Mouse (Mus musculus): Measurements from ENCODE around the gene Thoc2. TPM values are rescaled to one million over a fixed set of nuclear protein-coding genes. Genes with fewer than 3 reads are reported as not detected.

The Thoc2 gene
- polyA plus RNA-seq, 1 experiment: 5.0 TPM

DNA sequence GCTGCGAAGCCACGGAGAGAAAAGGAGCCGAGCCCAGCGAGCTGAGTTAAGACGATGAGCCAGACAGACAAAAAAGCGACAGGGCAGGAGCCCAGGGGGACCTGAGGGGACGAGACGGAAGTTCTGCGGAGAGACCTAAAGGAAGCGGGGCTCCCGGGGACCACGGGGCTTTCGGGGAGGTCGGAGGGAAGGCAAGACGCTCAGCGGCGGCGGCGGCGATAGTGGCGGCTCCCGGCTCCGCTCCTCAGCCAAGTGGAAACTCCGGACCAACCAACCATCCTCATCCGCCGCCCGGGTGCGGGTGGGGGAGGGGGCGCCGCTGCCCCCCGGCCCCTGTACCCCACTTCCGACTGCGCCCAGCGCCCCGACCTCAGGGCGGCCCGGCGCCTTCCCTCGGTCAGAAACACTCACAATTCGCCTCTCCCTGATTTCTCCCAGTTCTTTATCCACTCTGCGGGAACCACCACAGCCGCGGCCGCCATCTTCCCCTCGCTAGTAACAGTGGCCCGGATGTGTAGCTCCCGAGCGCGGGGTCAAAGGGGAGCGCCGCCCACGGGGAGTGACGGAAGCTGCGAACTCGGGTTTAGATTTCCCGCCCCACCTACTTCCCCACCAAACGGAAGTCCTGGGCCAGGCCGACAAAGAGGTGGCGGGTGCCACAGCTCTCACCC is 8.9 kb downstream of the Thoc2 start:
- peak overlapping the region; percentile 78 for H3K27ac ChIP-seq (ENCODE audit: control insufficient read depth, insufficient read depth, low read depth, low read length)
- peak overlapping the region; percentile 87 for H3K4me3 ChIP-seq (ENCODE audit: control insufficient read depth, low read depth, low read length)
- H3K27me3 ChIP-seq (ENCODE audit: control insufficient read depth, insufficient read depth, low read length): no peaks in the 10 kb centered on the region
- no peaks in the 10 kb centered on the region for H3K36me3 ChIP-seq (ENCODE audit: control insufficient read depth, insufficient read depth, low read length)
- TF ChIP-seq POLR2A (IDR thresholded peaks at IDR 0.05; ENCODE audit: control insufficient read depth, low read depth, low read length) (peak; percentile 68), CTCF (IDR thresholded peaks at IDR 0.05; ENCODE audit: control insufficient read depth, insufficient read depth, insufficient replicate concordance, low read depth, low read length) (no peak)
- H3K4me1 ChIP-seq (ENCODE audit: control insufficient read depth, insufficient read depth, low read length): no peaks in the 10 kb centered on the region; the same call in 1 of the 2 replicates

DNA sequence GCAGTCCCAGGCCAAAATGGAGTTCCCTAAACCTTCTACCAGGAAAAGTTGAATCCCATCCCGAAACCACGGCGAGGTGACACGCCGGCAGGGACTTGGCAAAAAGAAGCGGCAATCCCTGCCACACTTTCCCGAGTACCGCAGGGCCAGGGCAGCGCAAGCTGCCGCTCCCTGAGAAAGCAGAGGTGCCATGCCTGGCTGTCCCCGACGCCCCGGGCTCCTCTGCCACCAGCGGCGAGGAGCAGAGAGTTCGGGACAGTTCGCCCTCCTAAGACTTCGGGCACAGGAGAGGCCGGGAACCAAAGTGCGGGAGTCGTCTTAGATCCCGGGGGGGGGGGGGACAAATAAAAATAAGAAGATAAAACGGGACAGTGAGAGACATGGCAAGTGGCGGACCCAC is 9.5 kb downstream of the Thoc2 start:
- Histone ChIP-seq H3K36me3 (ENCODE audit: control insufficient read depth, insufficient read depth, low read length) (no peaks in the 10 kb centered on the region), H3K27me3 (ENCODE audit: control insufficient read depth, insufficient read depth, low read length) (no peaks in the 10 kb centered on the region), H3K27ac (ENCODE audit: control insufficient read depth, insufficient read depth, low read depth, low read length) (peak overlapping the region; percentile 73), H3K4me3 (ENCODE audit: control insufficient read depth, low read depth, low read length) (peak overlapping the region; percentile 87), H3K4me1 (ENCODE audit: control insufficient read depth, insufficient read depth, low read length) (no peaks in the 10 kb centered on the region; the same call in 1 of the 2 replicates)
- TF ChIP-seq CTCF (IDR thresholded peaks at IDR 0.05; ENCODE audit: control insufficient read depth, insufficient read depth, insufficient replicate concordance, low read depth, low read length): no peak

DNA sequence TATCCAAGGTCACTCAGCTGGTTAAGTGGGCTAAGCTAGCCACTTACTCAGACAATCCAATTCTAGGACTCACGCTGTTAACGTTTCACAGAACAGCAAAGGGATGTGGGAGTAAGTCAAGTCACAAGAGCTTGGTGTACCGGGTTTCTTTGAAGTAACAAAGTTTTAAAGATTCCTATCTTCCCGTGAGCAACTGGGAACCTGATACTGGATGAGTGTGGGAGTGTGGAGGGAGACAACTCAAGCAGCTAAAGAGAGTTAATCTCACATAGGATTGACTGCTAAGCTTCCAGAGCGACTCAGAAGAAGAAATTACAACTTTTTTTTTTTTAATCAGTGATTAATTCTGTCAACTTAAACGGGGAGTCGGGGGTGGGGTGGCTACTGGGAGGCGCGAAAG is 10.0 kb downstream of the Thoc2 start:
- Histone ChIP-seq H3K36me3 (ENCODE audit: control insufficient read depth, insufficient read depth, low read length) (no peaks in the 10 kb centered on the region), H3K4me3 (ENCODE audit: control insufficient read depth, low read depth, low read length) (peak overlapping the region; percentile 87), H3K27ac (ENCODE audit: control insufficient read depth, insufficient read depth, low read depth, low read length) (peak overlapping the region; percentile 73), H3K27me3 (ENCODE audit: control insufficient read depth, insufficient read depth, low read length) (no peaks in the 10 kb centered on the region), H3K4me1 (ENCODE audit: control insufficient read depth, insufficient read depth, low read length) (no peaks in the 10 kb centered on the region; the same call in 1 of the 2 replicates)
- TF ChIP-seq POLR2A (IDR thresholded peaks at IDR 0.05; ENCODE audit: control insufficient read depth, low read depth, low read length) (no peak), CTCF (IDR thresholded peaks at IDR 0.05; ENCODE audit: control insufficient read depth, insufficient read depth, insufficient replicate concordance, low read depth, low read length) (no peak)

- Histone ChIP-seq H3K36me3 (ENCODE audit: control insufficient read depth, insufficient read depth, low read length) (no peaks in the 10 kb centered on the region), H3K4me3 (ENCODE audit: control insufficient read depth, low read depth, low read length) (no peak overlapping the region), H3K27ac (ENCODE audit: control insufficient read depth, insufficient read depth, low read depth, low read length) (no peak overlapping the region), H3K27me3 (ENCODE audit: control insufficient read depth, insufficient read depth, low read length) (no peaks in the 10 kb centered on the region), H3K4me1 (ENCODE audit: control insufficient read depth, insufficient read depth, low read length) (no peaks in the 10 kb centered on the region)
- TF ChIP-seq CTCF (IDR thresholded peaks at IDR 0.05; ENCODE audit: control insufficient read depth, insufficient read depth, insufficient replicate concordance, low read depth, low read length) (no peak), POLR2A (IDR thresholded peaks at IDR 0.05; ENCODE audit: control insufficient read depth, low read depth, low read length) (no peak)
Measured at GRCm38 (mm10) chrX:41884759-41885505, 35.5 kb downstream of the Thoc2 start.

GRCm38 (mm10) chrX:41876581-41876980 is 43.9 kb downstream of the Thoc2 start:
- Histone ChIP-seq H3K4me3 (ENCODE audit: control insufficient read depth, low read depth, low read length) (no peak overlapping the region), H3K27ac (ENCODE audit: control insufficient read depth, insufficient read depth, low read depth, low read length) (no peak overlapping the region)
- TF ChIP-seq POLR2A (IDR thresholded peaks at IDR 0.05; ENCODE audit: control insufficient read depth, low read depth, low read length): no peak
- TF ChIP-seq CTCF (IDR thresholded peaks at IDR 0.05; ENCODE audit: control insufficient read depth, insufficient read depth, insufficient replicate concordance, low read depth, low read length): no peak

DNA sequence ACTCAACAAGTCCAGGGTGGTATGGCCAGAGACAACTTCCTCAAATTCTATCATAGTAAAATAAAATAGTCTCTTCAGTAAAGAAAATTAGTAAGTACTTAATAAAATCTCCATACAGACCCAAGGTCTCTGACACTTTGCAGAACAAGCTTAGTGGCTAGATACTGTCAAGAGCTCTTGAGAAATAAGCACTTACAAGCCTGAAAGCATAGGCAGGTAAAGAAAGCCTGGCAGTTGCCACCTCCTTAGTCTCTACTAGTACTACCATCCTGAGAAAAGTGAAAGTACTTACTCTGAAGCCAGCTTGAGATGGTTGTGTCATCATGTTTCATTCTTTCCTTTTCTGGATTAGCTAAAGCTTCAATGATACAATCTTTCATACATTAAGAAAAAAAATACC is 82.7 kb downstream of the Thoc2 start:
- no peak overlapping the region for H3K27ac ChIP-seq (ENCODE audit: control insufficient read depth, insufficient read depth, low read depth, low read length)
- H3K4me3 ChIP-seq (ENCODE audit: control insufficient read depth, low read depth, low read length): no peak overlapping the region
- no peaks in the 10 kb centered on the region for H3K4me1 ChIP-seq (ENCODE audit: control insufficient read depth, insufficient read depth, low read length)
- no peaks in the 10 kb centered on the region for H3K36me3 ChIP-seq (ENCODE audit: control insufficient read depth, insufficient read depth, low read length)
- TF ChIP-seq CTCF (IDR thresholded peaks at IDR 0.05; ENCODE audit: control insufficient read depth, insufficient read depth, insufficient replicate concordance, low read depth, low read length): no peak
- no peak for TF ChIP-seq POLR2A (IDR thresholded peaks at IDR 0.05; ENCODE audit: control insufficient read depth, low read depth, low read length)
- no peaks in the 10 kb centered on the region for H3K27me3 ChIP-seq (ENCODE audit: control insufficient read depth, insufficient read depth, low read length)

More at GRCm38 (mm10) chrX:41876581-41876980, 43.9 kb downstream of the Thoc2 start:
- Histone ChIP-seq H3K4me1 (ENCODE audit: control insufficient read depth, insufficient read depth, low read length) (no peaks in the 10 kb centered on the region), H3K36me3 (ENCODE audit: control insufficient read depth, insufficient read depth, low read length) (no peaks in the 10 kb centered on the region), H3K27me3 (ENCODE audit: control insufficient read depth, insufficient read depth, low read length) (no peaks in the 10 kb centered on the region)

- H3K36me3 ChIP-seq (ENCODE audit: control insufficient read depth, insufficient read depth, low read length): no peaks in the 10 kb centered on the region
- TF ChIP-seq CTCF (IDR thresholded peaks at IDR 0.05; ENCODE audit: control insufficient read depth, insufficient read depth, insufficient replicate concordance, low read depth, low read length): no peak
- no peak for TF ChIP-seq POLR2A (IDR thresholded peaks at IDR 0.05; ENCODE audit: control insufficient read depth, low read depth, low read length)
- no peaks in the 10 kb centered on the region for H3K4me1 ChIP-seq (ENCODE audit: control insufficient read depth, insufficient read depth, low read length)
- H3K27ac ChIP-seq (ENCODE audit: control insufficient read depth, insufficient read depth, low read depth, low read length): no peak overlapping the region
- no peak overlapping the region for H3K4me3 ChIP-seq (ENCODE audit: control insufficient read depth, low read depth, low read length)
- no peaks in the 10 kb centered on the region for H3K27me3 ChIP-seq (ENCODE audit: control insufficient read depth, insufficient read depth, low read length)
Measured at GRCm38 (mm10) chrX:41805592-41805991, 114.9 kb downstream of the Thoc2 start.

All from testis, adult 2 months (tissue).